Mouse (Mus musculus) urinary bladder, adult 18-20 months (tissue): ENCODE results near the gene Astn1.

ENCODE experiments used
- DNase-seq, 2 experiments: peaks; one replicate each; pipeline ENCODE4 v3.0.0; 2022; ENCODE audit warnings: low spot score in 2 of 2, mixed read lengths in 2 of 2

Astn1 gene

GRCm38 (mm10) chr1:158516558-158516957, 154.5 kb downstream of the Astn1 start:
- DNase-seq, result no peak

GRCm38 (mm10) chr1:158536195-158536594, 174.1 kb downstream of the Astn1 start:
- no peak for DNase-seq

- no peak for DNase-seq
Measured at GRCm38 (mm10) chr1:158536867-158537266, 174.8 kb downstream of the Astn1 start.

GRCm38 (mm10) chr1:158545095-158545494, 183.0 kb downstream of the Astn1 start:
- no peak for DNase-seq

GRCm38 (mm10) chr1:158546513-158546912, 184.4 kb downstream of the Astn1 start:
- DNase-seq, result no peak

- no peak for DNase-seq
Measured at GRCm38 (mm10) chr1:158547592-158548211, 185.6 kb downstream of the Astn1 start.

- DNase-seq, result no peak
Measured at GRCm38 (mm10) chr1:158548319-158548718, 186.2 kb downstream of the Astn1 start.

- no peak for DNase-seq
Measured at GRCm38 (mm10) chr1:158549616-158550015, 187.5 kb downstream of the Astn1 start.

- DNase-seq, result no peak
Measured at GRCm38 (mm10) chr1:158551951-158552350, 189.9 kb downstream of the Astn1 start.

- DNase-seq, result no peak
Measured at GRCm38 (mm10) chr1:158553341-158553740, 191.3 kb downstream of the Astn1 start.

GRCm38 (mm10) chr1:158554020-158554505, 192.0 kb downstream of the Astn1 start:
- no peak for DNase-seq

- DNase-seq, result no peak
Measured at GRCm38 (mm10) chr1:158573168-158573567, 211.1 kb downstream of the Astn1 start.

GRCm38 (mm10) chr1:158573597-158573996, 211.5 kb downstream of the Astn1 start:
- DNase-seq, result no peak

- DNase-seq, result no peak
Measured at GRCm38 (mm10) chr1:158575997-158576396, 213.9 kb downstream of the Astn1 start.

GRCm38 (mm10) chr1:158581806-158582205, 219.7 kb downstream of the Astn1 start:
- no peak for DNase-seq

GRCm38 (mm10) chr1:158588903-158589302, 226.8 kb downstream of the Astn1 start:
- DNase-seq, result no peak

GRCm38 (mm10) chr1:158596726-158597448, 234.8 kb downstream of the Astn1 start:
- DNase-seq, result peak in 1 of 2 experiments; percentile 4

GRCm38 (mm10) chr1:158597996-158598395, 235.9 kb downstream of the Astn1 start:
- DNase-seq, result no peak

- DNase-seq, result no peak
Measured at GRCm38 (mm10) chr1:158599435-158599834, 237.4 kb downstream of the Astn1 start.

- DNase-seq, result no peak
Measured at GRCm38 (mm10) chr1:158603056-158603455, 241.0 kb downstream of the Astn1 start.

- no peak for DNase-seq
Measured at GRCm38 (mm10) chr1:158604149-158604548, 242.1 kb downstream of the Astn1 start.

- DNase-seq, result no peak
Measured at GRCm38 (mm10) chr1:158605597-158605996, 243.5 kb downstream of the Astn1 start.

- DNase-seq, result no peak
Measured at GRCm38 (mm10) chr1:158606324-158606723, 244.3 kb downstream of the Astn1 start.
